Mouse (Mus musculus): ENCODE results near the gene Cfap43. TPM values are rescaled to one million over a fixed set of nuclear protein-coding genes. Genes with fewer than 3 reads are reported as not detected.

The Cfap43 gene
- polyA plus RNA-seq, 1 experiment: 0.02 TPM

DNA sequence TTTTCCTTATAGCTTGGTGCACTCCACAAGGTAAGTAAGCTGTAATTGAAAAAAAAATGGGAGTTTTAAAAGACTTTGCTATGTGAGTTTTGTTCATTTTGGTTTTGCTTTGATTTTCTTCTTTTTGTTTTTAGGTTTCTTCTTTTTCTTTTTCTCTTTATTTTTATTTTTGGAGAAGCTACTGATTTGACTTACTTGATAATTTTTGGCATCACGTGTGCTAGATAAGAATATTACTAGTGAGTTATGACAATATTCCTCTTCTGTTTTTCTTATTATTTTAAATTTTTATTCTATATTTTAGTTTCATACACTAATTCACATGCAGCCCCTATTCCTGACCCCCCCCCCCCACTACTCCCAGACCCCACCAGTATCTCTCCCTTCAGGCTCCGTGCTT is 7.9 kb upstream of the Cfap43 start:
- no peak for TF ChIP-seq MYOD1 (IDR thresholded peaks at IDR 0.05; ENCODE audit: control insufficient read depth in 1 of 3, insufficient read length in 2 of 3, low read depth in 2 of 3)
- no peak for TF ChIP-seq TCF12 (IDR thresholded peaks at IDR 0.05; ENCODE audit: insufficient read depth, poor library complexity, severe bottlenecking)
- TF ChIP-seq TCF3 (IDR thresholded peaks at IDR 0.05; ENCODE audit: insufficient read length, low read depth): no peak
- TF ChIP-seq SRF (IDR thresholded peaks at IDR 0.05; ENCODE audit: control insufficient read depth, insufficient read length, low read depth): no peak
- no peak for TF ChIP-seq CEBPB (IDR thresholded peaks at IDR 0.05; ENCODE audit: insufficient read depth, poor library complexity, severe bottlenecking)
- TF ChIP-seq MYOG (IDR thresholded peaks at IDR 0.05; ENCODE audit: control insufficient read depth in 1 of 3, insufficient read depth in 1 of 3, insufficient read length in 2 of 3, low read depth in 2 of 3): no peak
- H3K36me3 ChIP-seq (ENCODE audit: control insufficient read depth, insufficient read depth): no peaks in the 10 kb centered on the region
- no peak overlapping the region for H3K4me2 ChIP-seq (ENCODE audit: low read depth)
- H3K4me3 ChIP-seq: no peak overlapping the region
- H3ac ChIP-seq (ENCODE audit: control insufficient read depth, insufficient read length): no peak overlapping the region
- H3K27me3 ChIP-seq (ENCODE audit: control insufficient read depth, insufficient read depth, insufficient read length): no peaks in the 10 kb centered on the region
- no peaks in the 10 kb centered on the region for H3K79me2 ChIP-seq (ENCODE audit: control insufficient read depth, insufficient read depth)

DNA sequence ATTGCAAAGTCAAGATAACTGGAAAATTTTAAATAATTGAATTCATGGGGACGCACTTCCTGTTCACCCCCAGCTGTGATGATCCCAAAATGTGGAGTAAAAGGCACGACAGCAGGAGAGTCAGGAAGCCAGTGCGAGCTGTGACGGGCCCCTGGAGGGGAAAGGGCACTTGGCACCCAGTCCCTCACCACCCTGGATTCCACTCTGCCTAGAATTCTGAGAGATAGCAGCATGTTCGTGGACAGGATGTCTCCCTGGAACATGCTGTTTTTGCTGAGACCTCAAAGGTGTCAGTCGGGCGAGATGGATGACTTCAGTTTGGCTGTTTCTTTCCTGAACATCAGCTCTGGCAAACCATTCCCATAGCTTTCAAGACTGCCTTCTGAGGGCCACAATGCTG is 6.7 kb upstream of the Cfap43 start:
- Histone ChIP-seq H3ac (ENCODE audit: control insufficient read depth, insufficient read length) (no peak overlapping the region), H3K79me2 (ENCODE audit: control insufficient read depth, insufficient read depth) (no peaks in the 10 kb centered on the region), H3K4me3 (no peak overlapping the region), H3K27me3 (ENCODE audit: control insufficient read depth, insufficient read depth, insufficient read length) (no peaks in the 10 kb centered on the region), H3K36me3 (ENCODE audit: control insufficient read depth, insufficient read depth) (no peaks in the 10 kb centered on the region), H3K4me2 (ENCODE audit: low read depth) (no peak overlapping the region)
- no peak for TF ChIP-seq SRF (IDR thresholded peaks at IDR 0.05; ENCODE audit: control insufficient read depth, insufficient read length, low read depth)
- no peak for TF ChIP-seq POLR2A (IDR thresholded peaks at IDR 0.05; ENCODE audit: insufficient read length, low read depth)
- no peak for TF ChIP-seq MYOG (IDR thresholded peaks at IDR 0.05; ENCODE audit: control insufficient read depth in 1 of 3, insufficient read depth in 1 of 3, insufficient read length in 2 of 3, low read depth in 2 of 3)
- TF ChIP-seq CEBPB (IDR thresholded peaks at IDR 0.05; ENCODE audit: insufficient read depth, poor library complexity, severe bottlenecking): no peak
- no peak for TF ChIP-seq REST (IDR thresholded peaks at IDR 0.05; ENCODE audit: insufficient read depth, insufficient read length)
- no peak for TF ChIP-seq TCF3 (IDR thresholded peaks at IDR 0.05; ENCODE audit: insufficient read length, low read depth)
- TF ChIP-seq POLR2AphosphoS2 (IDR thresholded peaks at IDR 0.05; ENCODE audit: insufficient read length, low read depth): no peak
- no peak for TF ChIP-seq USF1 (IDR thresholded peaks at IDR 0.05; ENCODE audit: low read depth)
- no peak for TF ChIP-seq TCF12 (IDR thresholded peaks at IDR 0.05; ENCODE audit: insufficient read depth, poor library complexity, severe bottlenecking)
- TF ChIP-seq E2F4 (IDR thresholded peaks at IDR 0.05; ENCODE audit: insufficient read depth): no peak
- TF ChIP-seq MAX (IDR thresholded peaks at IDR 0.05; ENCODE audit: low read depth): no peak
- no peak for TF ChIP-seq MYOD1 (IDR thresholded peaks at IDR 0.05; ENCODE audit: control insufficient read depth in 1 of 3, insufficient read length in 2 of 3, low read depth in 2 of 3)

DNA sequence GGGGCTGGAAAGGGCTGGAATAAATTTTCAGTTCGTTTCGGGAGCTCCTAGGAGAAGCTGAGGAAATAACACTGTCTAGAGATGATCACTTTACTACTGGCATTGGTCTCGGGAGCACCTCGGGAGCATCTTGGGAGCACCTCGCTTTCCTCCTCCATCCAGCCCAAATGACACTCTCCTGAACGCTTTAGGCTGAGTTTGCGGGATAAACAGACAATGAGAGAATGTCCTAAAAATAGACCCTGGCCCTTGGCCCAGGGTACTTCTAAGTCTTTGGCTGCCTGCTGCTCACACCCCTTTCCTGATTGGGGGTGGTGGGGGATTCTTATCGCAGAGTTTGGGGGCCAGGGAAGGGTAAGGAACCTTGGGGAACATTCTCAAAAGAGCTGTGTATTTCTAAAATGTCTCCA is 884 bp upstream of the Cfap43 start:
- H3ac ChIP-seq (ENCODE audit: control insufficient read depth, insufficient read length): peak overlapping the region; percentile 18
- H3K4me3 ChIP-seq: peak overlapping the region; percentile 96

DNA sequence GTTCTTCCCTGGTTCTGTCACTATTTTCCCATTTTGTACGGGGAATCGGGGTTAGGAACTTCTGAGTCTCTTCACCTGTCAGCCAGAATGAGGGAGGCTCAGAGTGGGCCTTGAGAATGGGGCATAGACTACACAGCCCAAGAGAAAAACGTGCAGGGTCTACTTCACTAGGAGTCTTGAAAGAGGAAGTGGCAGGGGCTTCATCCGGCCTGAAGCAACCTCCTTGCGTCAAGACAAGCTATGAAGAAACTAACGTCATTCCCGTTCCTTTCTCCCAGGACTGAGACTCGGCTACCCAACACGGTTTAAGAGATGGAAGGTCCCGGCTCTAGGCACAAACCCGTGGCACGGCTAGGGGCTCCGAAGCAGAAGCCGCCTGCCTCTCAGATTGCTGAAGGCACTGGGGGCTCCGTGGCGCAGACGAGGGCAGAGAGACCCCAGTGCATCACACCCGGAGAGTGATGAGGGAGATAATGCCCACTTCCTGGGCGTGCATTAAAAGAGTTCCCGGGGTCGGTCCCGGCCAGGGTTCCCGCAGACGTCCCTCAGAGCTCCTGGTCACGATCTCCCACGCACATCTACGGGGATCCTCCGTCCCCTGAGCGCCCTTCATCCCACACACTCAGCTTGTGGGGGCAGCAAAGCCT is 509 bp downstream of the Cfap43 start:
- no peaks in the 10 kb centered on the region for H3K36me3 ChIP-seq (ENCODE audit: control insufficient read depth, insufficient read depth)
- H3ac ChIP-seq (ENCODE audit: control insufficient read depth, insufficient read length): peak overlapping the region; percentile 18
- no peaks in the 10 kb centered on the region for H3K27me3 ChIP-seq (ENCODE audit: control insufficient read depth, insufficient read depth, insufficient read length)
- peak overlapping the region; percentile 86 for H3K4me2 ChIP-seq (ENCODE audit: low read depth)
- H3K4me3 ChIP-seq: peak overlapping the region; percentile 96
- H3K79me2 ChIP-seq (ENCODE audit: control insufficient read depth, insufficient read depth): peaks cover 55% of the 10 kb centered on the region
- no peak for TF ChIP-seq MYOD1 (IDR thresholded peaks at IDR 0.05; ENCODE audit: control insufficient read depth in 1 of 3, insufficient read length in 2 of 3, low read depth in 2 of 3)
- TF ChIP-seq POLR2A (IDR thresholded peaks at IDR 0.05; ENCODE audit: insufficient read length, low read depth): no peak
- TF ChIP-seq MAX (IDR thresholded peaks at IDR 0.05; ENCODE audit: low read depth): no peak
- TF ChIP-seq POLR2AphosphoS2 (IDR thresholded peaks at IDR 0.05; ENCODE audit: insufficient read length, low read depth): no peak

More for the DNA sequence above, 884 bp upstream of the Cfap43 start:
- H3K4me2 ChIP-seq (ENCODE audit: low read depth): peak overlapping the region; percentile 86
- TF ChIP-seq SRF (IDR thresholded peaks at IDR 0.05; ENCODE audit: control insufficient read depth, insufficient read length, low read depth): no peak
- no peak for TF ChIP-seq E2F4 (IDR thresholded peaks at IDR 0.05; ENCODE audit: insufficient read depth)
- no peak for TF ChIP-seq REST (IDR thresholded peaks at IDR 0.05; ENCODE audit: insufficient read depth, insufficient read length)
- TF ChIP-seq MAX (IDR thresholded peaks at IDR 0.05; ENCODE audit: low read depth): no peak
- TF ChIP-seq MYOG (IDR thresholded peaks at IDR 0.05; ENCODE audit: control insufficient read depth in 1 of 3, insufficient read depth in 1 of 3, insufficient read length in 2 of 3, low read depth in 2 of 3): no peak
- H3K27me3 ChIP-seq (ENCODE audit: control insufficient read depth, insufficient read depth, insufficient read length): no peaks in the 10 kb centered on the region
- H3K79me2 ChIP-seq (ENCODE audit: control insufficient read depth, insufficient read depth): peaks cover 41% of the 10 kb centered on the region
- no peaks in the 10 kb centered on the region for H3K36me3 ChIP-seq (ENCODE audit: control insufficient read depth, insufficient read depth)

DNA sequence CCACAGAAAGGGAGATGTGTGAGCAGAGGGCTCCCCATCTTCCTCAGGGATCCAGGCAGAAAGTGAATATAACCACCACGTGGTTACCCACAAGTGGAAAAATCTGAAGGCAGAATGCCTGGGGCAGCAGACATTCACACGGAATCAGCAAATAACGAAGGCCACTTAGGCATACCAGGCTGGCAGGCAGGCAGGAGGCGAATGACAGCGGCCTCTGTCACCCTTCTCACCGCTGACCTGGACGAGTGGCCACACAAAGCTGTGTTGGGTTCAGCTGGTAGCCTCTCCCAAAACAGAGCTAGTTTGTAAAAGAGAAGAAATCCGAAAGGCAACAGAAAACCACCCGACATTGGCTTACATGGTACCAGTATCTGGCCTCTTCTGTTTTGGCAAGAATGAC is 1.1 kb downstream of the Cfap43 start:
- TF ChIP-seq E2F4 (IDR thresholded peaks at IDR 0.05; ENCODE audit: insufficient read depth) (no peak), POLR2A (IDR thresholded peaks at IDR 0.05; ENCODE audit: insufficient read length, low read depth) (peak; percentile 44)

More for the DNA sequence above, 1.1 kb downstream of the Cfap43 start:
- Histone ChIP-seq H3K27me3 (ENCODE audit: control insufficient read depth, insufficient read depth, insufficient read length) (no peaks in the 10 kb centered on the region), H3K4me2 (ENCODE audit: low read depth) (peak overlapping the region; percentile 86), H3ac (ENCODE audit: control insufficient read depth, insufficient read length) (peak overlapping the region; percentile 18), H3K36me3 (ENCODE audit: control insufficient read depth, insufficient read depth) (peaks cover 5% of the 10 kb centered on the region), H3K79me2 (ENCODE audit: control insufficient read depth, insufficient read depth) (peaks cover 61% of the 10 kb centered on the region), H3K4me3 (peak overlapping the region; percentile 96)
